Mouse (Mus musculus) midbrain, embryonic 14.5 days (tissue): Measurements from ENCODE around the gene Ldb2. TPM values are rescaled to one million over a fixed set of nuclear protein-coding genes. Genes with fewer than 3 reads are reported as not detected.

Source experiments
- ATAC-seq: fragments of 200-750 bp; cut with Nextera tagmentation; 2 replicates; pipeline ENCODE4 v1.8.0; 2017; ENCODE audit warnings: moderate number of reproducible peaks, moderate library complexity; ENCODE audit not compliant: low FRiP score, low TSS enrichment
- DNase-seq: peaks from one replicate; pipeline ENCODE4 v3.0.0-alpha.2; 2015
- H3K27ac ChIP-seq: fragments of 300-500 bp; sonication (generic); replicated peaks from 2 replicates; pipeline ENCODE4 v1.5.1; 2014; ENCODE audit warnings: mild to moderate bottlenecking, low read depth, low read length, moderate library complexity
- H3K27me3 ChIP-seq: fragments of 300-500 bp; sonication (generic); 2 replicates; pipeline ENCODE4 v1.6.1; 2014; ENCODE audit warnings: low read length, control low read depth, mixed read lengths; ENCODE audit not compliant: control insufficient read depth, insufficient read depth
- H3K36me3 ChIP-seq: fragments of 300-500 bp; sonication (generic); 2 replicates; pipeline ENCODE4 v1.6.1; 2014; ENCODE audit warnings: low read length, control low read depth; ENCODE audit not compliant: control insufficient read depth, insufficient read depth
- H3K4me1 ChIP-seq: fragments of 300-500 bp; sonication (generic); 2 replicates; pipeline ENCODE4 v1.6.1; 2014; ENCODE audit warnings: mild to moderate bottlenecking, antibody characterized with exemption, low read length, control low read depth; ENCODE audit not compliant: control insufficient read depth, insufficient read depth
- H3K4me2 ChIP-seq: fragments of 300-500 bp; sonication (generic); 2 replicates; pipeline ENCODE4 v1.6.1; 2014; ENCODE audit warnings: mild to moderate bottlenecking, low read length, moderate library complexity
- H3K4me3 ChIP-seq: fragments of 300-500 bp; sonication (generic); replicated peaks from 2 replicates; pipeline ENCODE4 v1.5.1; 2014; ENCODE audit warnings: low read depth, low read length
- H3K9ac ChIP-seq: fragments of 300-500 bp; sonication (generic); replicated peaks from 2 replicates; pipeline ENCODE4 v1.6.1; 2014; ENCODE audit warnings: mild to moderate bottlenecking, low read length, moderate library complexity
- H3K9me3 ChIP-seq: fragments of 300-500 bp; sonication (generic); 2 replicates; pipeline ENCODE4 v1.6.1; 2016; ENCODE audit warnings: low read length, control low read depth, mixed read lengths; ENCODE audit not compliant: control insufficient read depth
- WGBS: fragments of 180-500 bp; shearing (Covaris S2); extraction: QIAGEN DNeasy Blood & Tissue Kit; methylation state at CpG from one replicate; pipeline ENCODE4 v1.1.7; 2014; 5-methylcytosine and 5-hydroxymethylcytosine counted together
- polyA plus RNA-seq: library from polyadenylated mRNA; unstranded; fragments of >200 nt; fragmentation: Nextera tagmentation; extraction: Ambion mirVana; gene quantifications from 2 replicates; pipeline ENCODE4 v1.2.1, GENCODE M21; 2014

Gene Ldb2
- polyA plus RNA-seq, 1 experiment from 2014 or later, result 51.8 TPM

- Histone ChIP-seq H3K27me3 (no peaks in the 10 kb centered on the region), H3K4me1 (no peaks in the 10 kb centered on the region), H3K4me3 (no peak overlapping the region), H3K36me3 (no peaks in the 10 kb centered on the region), H3K9me3 (no peaks in the 10 kb centered on the region), H3K9ac (no peak overlapping the region), H3K27ac (no peak overlapping the region), H3K4me2 (no peak overlapping the region)
- ATAC-seq (no peak), DNase-seq (no peak)
- WGBS, result 81% methylated on average over 2 of the region's 2 CpGs
These were observed 222.7 kb downstream of the Ldb2 start for GRCm38 (mm10) chr5:44576682-44577349.

GRCm38 (mm10) chr5:44574681-44575080 is 224.8 kb downstream of the Ldb2 start:
- 95% methylated on average over 1 of the region's 1 CpGs for WGBS
- Histone ChIP-seq H3K9me3 (no peaks in the 10 kb centered on the region), H3K4me1 (no peaks in the 10 kb centered on the region), H3K9ac (no peak overlapping the region), H3K27ac (no peak overlapping the region), H3K36me3 (no peaks in the 10 kb centered on the region), H3K4me2 (no peak overlapping the region), H3K27me3 (no peaks in the 10 kb centered on the region), H3K4me3 (no peak overlapping the region)
- DNase-seq, result no peak
- no peak for ATAC-seq

GRCm38 (mm10) chr5:44553765-44554352 is 245.6 kb downstream of the Ldb2 start:
- H3K4me3 ChIP-seq, result no peak overlapping the region
- H3K9me3 ChIP-seq, result no peaks in the 10 kb centered on the region
- H3K36me3 ChIP-seq, result no peaks in the 10 kb centered on the region
- WGBS, result 94% methylated on average over 11 of the region's 11 CpGs
- ATAC-seq (no peak), DNase-seq (no peak)
- H3K9ac ChIP-seq, result no peak overlapping the region
- H3K4me1 ChIP-seq, result peaks cover 5% of the 10 kb centered on the region; the same call in 1 of the 2 replicates
- no peak overlapping the region for H3K27ac ChIP-seq
- no peak overlapping the region for H3K4me2 ChIP-seq
- no peaks in the 10 kb centered on the region for H3K27me3 ChIP-seq

- Histone ChIP-seq H3K9me3 (no peaks in the 10 kb centered on the region), H3K4me3 (no peak overlapping the region), H3K4me2 (no peak overlapping the region), H3K27me3 (no peaks in the 10 kb centered on the region), H3K36me3 (no peaks in the 10 kb centered on the region), H3K9ac (no peak overlapping the region), H3K4me1 (no peaks in the 10 kb centered on the region), H3K27ac (no peak overlapping the region)
- ATAC-seq (no peak), DNase-seq (no peak)
These were observed 246.3 kb downstream of the Ldb2 start for GRCm38 (mm10) chr5:44553155-44553554.

GRCm38 (mm10) chr5:44552121-44552520 is 247.4 kb downstream of the Ldb2 start:
- H3K4me3 ChIP-seq, result no peak overlapping the region
- no peak overlapping the region for H3K9ac ChIP-seq
- no peak overlapping the region for H3K4me2 ChIP-seq
- H3K4me1 ChIP-seq, result no peaks in the 10 kb centered on the region
- no peaks in the 10 kb centered on the region for H3K36me3 ChIP-seq
- 94% methylated on average over 8 of the region's 8 CpGs for WGBS
- no peak overlapping the region for H3K27ac ChIP-seq
- no peaks in the 10 kb centered on the region for H3K9me3 ChIP-seq
- ATAC-seq (no peak), DNase-seq (no peak)
- no peaks in the 10 kb centered on the region for H3K27me3 ChIP-seq

GRCm38 (mm10) chr5:44548468-44548867 is 251.0 kb downstream of the Ldb2 start:
- Histone ChIP-seq H3K27ac (no peak overlapping the region), H3K4me1 (no peaks in the 10 kb centered on the region), H3K27me3 (no peaks in the 10 kb centered on the region), H3K4me2 (no peak overlapping the region), H3K9ac (no peak overlapping the region), H3K36me3 (no peaks in the 10 kb centered on the region), H3K4me3 (no peak overlapping the region), H3K9me3 (no peaks in the 10 kb centered on the region)
- WGBS, result 76% methylated on average over 11 of the region's 11 CpGs
- DNase-seq, result peak; percentile 23
- no peak for ATAC-seq

- DNase-seq (no peak), ATAC-seq (no peak)
- Histone ChIP-seq H3K27ac (no peak overlapping the region), H3K4me1 (peaks cover 16% of the 10 kb centered on the region), H3K4me3 (no peak overlapping the region), H3K36me3 (no peaks in the 10 kb centered on the region), H3K9ac (no peak overlapping the region), H3K27me3 (no peaks in the 10 kb centered on the region), H3K4me2 (no peak overlapping the region), H3K9me3 (no peaks in the 10 kb centered on the region)
- 98% methylated on average over 2 of the region's 2 CpGs for WGBS
These were observed 255.9 kb downstream of the Ldb2 start for GRCm38 (mm10) chr5:44543472-44544132.

GRCm38 (mm10) chr5:44541748-44542147 is 257.7 kb downstream of the Ldb2 start:
- H3K9me3 ChIP-seq, result no peaks in the 10 kb centered on the region
- H3K4me2 ChIP-seq, result no peak overlapping the region
- DNase-seq (no peak), ATAC-seq (no peak)
- WGBS, result 96% methylated on average over 9 of the region's 9 CpGs
- H3K27me3 ChIP-seq, result no peaks in the 10 kb centered on the region
- peaks cover 27% of the 10 kb centered on the region for H3K4me1 ChIP-seq
- H3K4me3 ChIP-seq, result no peak overlapping the region
- H3K27ac ChIP-seq, result no peak overlapping the region
- no peaks in the 10 kb centered on the region for H3K36me3 ChIP-seq
- no peak overlapping the region for H3K9ac ChIP-seq

GRCm38 (mm10) chr5:44538687-44539086 is 260.8 kb downstream of the Ldb2 start:
- Histone ChIP-seq H3K27ac (peak overlapping the region; percentile 62), H3K4me1 (peaks cover 31% of the 10 kb centered on the region), H3K27me3 (no peaks in the 10 kb centered on the region), H3K9me3 (no peaks in the 10 kb centered on the region), H3K4me2 (no peak overlapping the region), H3K4me3 (no peak overlapping the region), H3K9ac (no peak overlapping the region), H3K36me3 (no peaks in the 10 kb centered on the region)
- no peak for ATAC-seq
- peak; percentile 51 for DNase-seq
- 12% methylated on average over 2 of the region's 2 CpGs for WGBS
